Mouse (Mus musculus) cerebellum, postnatal 4 days (tissue): ENCODE data around the gene Heatr6.

Experiments used
- DNase-seq, 2 experiments: peaks; one replicate each; pipeline ENCODE4 v3.0.0; 2022; ENCODE audit warnings: low spot score in 2 of 2, mixed read lengths in 1 of 2

The Heatr6 gene

GRCm38 (mm10) chr11:83753581-83754181 is at the start of gene Heatr6:
Gene Heatr6, plus strand, starts transcription at chr11:83753696.
- DNase-seq, result peak; percentile 83 to 92

GRCm38 (mm10) chr11:83703705-83704104 is 49.8 kb upstream of the Heatr6 start, which contains the start of gene Wfdc17:
Gene Wfdc17, plus strand, starts transcription at chr11:83703991.
- no peak for DNase-seq

DNA sequence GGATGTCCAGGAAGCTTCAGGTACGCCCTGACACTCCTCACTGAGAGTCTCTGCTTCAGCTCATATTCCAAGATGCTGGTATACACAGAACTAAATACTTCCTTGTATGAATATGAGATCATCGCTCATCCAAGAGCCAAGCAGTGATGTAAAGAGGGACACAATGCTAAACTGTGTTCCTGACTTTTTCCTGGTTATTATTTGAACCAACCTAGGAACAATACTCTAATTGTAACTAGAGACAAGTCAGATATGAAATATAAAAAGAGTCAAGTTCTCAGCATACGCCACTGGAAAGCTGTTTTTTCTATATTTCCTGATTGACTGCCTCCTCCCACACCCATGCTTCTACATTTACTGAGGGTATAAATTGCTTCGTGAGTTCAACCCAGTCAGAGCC is 44.8 kb upstream of the Heatr6 start, which contains the start of gene Wfdc18:
TSS of gene Wfdc18 (plus strand) at position 301 of the 400 bp plus-strand sequence.
- no peak for DNase-seq

DNA sequence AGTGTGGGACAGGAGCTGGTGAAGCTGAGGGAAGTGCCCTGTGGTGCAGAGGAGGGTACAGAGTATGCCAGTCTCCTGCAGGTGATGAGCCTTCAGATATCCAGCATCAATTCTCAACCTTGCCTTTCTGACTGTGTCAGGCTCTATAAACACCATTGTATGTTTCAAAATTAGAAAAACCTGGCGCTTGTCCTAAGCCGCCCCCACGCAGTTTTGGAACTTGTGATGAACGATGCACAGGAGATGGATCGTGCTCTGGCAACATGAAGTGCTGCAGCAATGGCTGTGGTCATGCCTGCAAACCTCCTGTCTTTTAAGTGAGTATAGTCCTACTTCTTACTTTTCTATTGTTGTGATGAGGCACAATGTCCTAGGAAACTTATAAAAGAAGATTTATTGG is 43.8 kb upstream of the Heatr6 start:
- no peak for DNase-seq

GRCm38 (mm10) chr11:83712671-83713070 is 40.8 kb upstream of the Heatr6 start:
- DNase-seq, result no peak

DNA sequence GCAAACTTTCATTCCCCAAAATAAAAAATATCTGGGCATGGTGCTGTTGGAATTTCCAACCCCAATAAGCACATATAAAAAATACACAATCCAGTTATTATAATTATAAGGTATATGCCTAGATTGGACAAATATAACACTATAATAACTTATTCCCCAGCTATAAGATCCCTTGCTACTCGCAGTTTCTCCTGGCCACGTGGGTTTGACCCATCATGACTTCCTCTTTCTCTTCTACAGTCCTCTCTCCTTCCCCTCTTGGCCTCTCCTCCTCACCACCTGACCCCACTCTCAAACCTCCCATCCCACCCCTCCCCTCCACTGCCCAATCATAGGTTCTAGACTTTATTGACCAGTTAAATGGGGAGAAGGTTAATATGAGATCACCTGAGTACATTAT is 39.6 kb upstream of the Heatr6 start:
- no peak for DNase-seq

DNA sequence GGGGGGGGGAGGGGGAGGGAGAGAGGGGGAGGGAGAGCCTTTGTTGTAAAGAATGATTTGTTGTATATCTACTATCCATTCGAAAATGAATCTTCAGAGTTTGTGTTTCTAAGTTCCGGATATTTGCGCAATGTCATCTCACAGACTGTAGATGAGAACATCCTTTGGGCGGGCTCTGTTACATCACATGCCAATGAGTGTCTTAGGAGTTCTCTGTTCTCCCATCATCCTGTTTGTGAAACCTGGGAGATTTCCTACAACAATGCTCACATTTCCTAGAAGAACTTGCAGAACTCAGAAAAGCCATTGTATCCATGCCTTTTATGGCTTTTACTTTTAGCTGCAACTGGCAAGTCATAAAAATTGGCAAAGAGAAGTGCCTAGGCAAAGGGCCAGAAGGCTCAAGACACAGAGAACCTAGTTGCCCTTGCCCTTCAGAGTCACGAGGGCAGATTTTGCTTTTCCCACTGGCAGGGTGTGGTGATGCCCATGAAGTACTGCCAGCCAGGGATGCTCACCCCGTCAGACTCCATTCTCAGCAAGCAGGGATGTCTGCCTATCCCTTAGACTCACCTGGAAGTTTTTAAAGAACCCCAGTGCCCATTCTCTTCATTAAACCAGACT is 36.3 kb upstream of the Heatr6 start:
- DNase-seq, result no peak

GRCm38 (mm10) chr11:83720766-83721165 is 32.7 kb upstream of the Heatr6 start:
- no peak for DNase-seq

- no peak for DNase-seq
These were observed 24.6 kb upstream of the Heatr6 start for GRCm38 (mm10) chr11:83728757-83729432.

GRCm38 (mm10) chr11:83731116-83731515 is 22.4 kb upstream of the Heatr6 start:
- no peak for DNase-seq

- DNase-seq, result no peak
These were observed 20.3 kb upstream of the Heatr6 start for GRCm38 (mm10) chr11:83733071-83733640.

DNA sequence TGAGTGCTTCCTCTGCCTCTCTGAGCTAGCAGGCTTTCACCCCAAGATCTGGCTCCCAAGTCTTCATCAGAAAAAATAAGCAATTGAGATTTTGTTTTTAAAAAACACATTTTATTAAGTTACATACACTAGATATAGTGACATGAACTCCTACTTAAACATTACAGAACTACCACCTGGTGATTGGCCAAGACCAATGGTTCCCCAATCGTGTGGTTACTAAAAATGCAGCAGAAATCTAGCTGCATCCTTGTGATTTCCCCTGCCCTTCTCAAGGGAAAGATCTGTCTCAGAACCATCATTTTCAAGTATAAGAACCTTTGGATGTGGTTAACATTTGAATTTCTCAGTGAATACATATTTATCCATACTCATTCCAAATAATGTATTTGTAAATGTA is 19.3 kb upstream of the Heatr6 start:
- DNase-seq, result no peak

- no peak for DNase-seq
These were observed 17.6 kb upstream of the Heatr6 start for GRCm38 (mm10) chr11:83735881-83736280.

GRCm38 (mm10) chr11:83737109-83737558 is 16.4 kb upstream of the Heatr6 start:
- DNase-seq, result no peak

GRCm38 (mm10) chr11:83739241-83739640 is 14.3 kb upstream of the Heatr6 start:
- DNase-seq, result peak; percentile 71 to 80

DNA sequence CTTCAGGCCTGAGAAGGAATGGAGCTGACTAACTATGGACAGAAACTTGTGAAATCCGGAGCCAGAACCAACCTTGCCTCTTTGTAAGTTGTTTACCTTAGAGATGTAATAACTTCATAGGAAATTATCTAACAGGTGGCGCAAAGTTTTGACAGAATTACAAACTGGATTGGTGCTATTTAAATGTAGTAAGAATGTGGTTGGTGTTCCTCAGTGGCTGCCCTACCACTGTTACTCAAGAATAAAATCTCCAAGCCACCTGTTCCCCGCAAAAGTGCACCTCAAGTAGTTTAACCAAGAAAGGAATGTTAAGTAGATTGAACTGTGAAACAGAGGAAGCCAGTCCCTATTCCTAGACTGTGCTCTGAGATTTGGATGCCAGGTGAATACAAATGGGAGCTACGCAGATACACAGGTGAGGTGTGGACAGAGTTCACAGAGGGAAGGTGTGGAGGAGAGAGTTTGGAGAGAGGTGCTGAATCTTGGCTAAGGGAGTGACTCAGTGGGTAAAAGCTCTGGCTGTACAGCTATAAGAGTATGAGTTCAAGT is 13.0 kb upstream of the Heatr6 start:
- DNase-seq, result no peak

DNA sequence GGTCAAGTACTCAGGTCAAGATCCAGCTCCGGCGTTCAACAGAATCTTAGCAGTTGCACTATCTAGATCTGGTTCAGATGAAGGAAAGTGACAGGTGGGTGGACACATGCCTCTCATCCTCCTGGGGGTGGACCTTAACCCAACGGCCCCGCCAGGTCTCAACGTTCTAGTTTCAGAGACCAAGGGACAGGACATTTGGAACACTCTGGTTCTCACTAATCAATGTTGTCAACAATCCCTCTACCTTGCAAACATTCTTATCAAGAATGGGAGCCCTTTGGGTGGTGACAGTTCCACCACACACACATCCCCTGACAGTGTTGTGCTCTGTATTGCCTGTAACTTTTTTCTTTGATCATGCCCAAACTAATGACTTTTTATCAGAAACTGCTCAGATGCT is 11.7 kb upstream of the Heatr6 start:
- DNase-seq, result no peak

- DNase-seq, result no peak
These were observed 10.7 kb upstream of the Heatr6 start for GRCm38 (mm10) chr11:83742731-83743355.

DNA sequence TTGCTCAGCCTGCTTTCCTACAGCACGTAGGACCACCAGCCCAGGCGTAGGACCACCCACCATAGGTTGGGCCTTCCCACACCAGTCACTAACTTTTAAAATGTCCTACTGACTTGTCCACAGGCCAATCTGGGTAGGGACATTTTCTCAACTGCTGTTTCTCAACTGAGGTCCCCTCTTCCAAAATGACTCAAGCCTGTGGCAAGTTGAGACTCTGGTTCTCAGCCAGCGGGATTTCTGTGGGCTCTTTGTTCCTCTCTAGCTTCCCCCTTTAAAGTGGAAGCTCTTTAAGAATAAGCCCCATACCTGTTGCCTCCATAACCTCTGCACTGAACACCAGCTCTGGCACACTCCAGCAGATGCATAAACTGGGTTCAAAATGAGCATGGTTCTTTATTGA is 10.0 kb upstream of the Heatr6 start:
- no peak for DNase-seq

- no peak for DNase-seq
These were observed 7.3 kb upstream of the Heatr6 start for GRCm38 (mm10) chr11:83746152-83746551.

DNA sequence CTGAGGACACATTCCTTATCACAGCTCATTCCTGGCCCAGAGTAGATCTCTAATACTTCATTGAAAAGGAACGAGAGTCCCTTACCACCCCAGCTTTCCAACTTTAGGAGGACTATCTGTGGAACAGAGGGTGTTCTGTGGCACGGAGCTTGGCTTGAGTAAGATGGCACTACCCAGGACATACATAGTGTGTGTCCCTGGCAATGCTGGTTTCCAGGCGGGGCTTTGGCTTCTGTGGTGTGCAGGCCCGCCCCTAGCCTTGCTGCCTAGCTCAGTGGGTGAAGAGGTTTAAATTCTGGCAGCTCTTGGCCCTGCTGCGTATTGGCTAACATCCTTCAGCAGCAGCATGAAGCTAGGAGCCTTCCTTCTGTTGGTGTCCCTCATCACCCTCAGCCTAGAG is 6.8 kb upstream of the Heatr6 start, which contains the start of gene Wfdc21:
TSS of gene Wfdc21 (plus strand) at position 260 of the 400 bp plus-strand sequence.
- no peak for DNase-seq
